Mouse (Mus musculus) bone marrow macrophage, adult 2 months (primary cell): ENCODE data around the gene Mapk8ip3.

Source experiments
- CTCF ChIP-seq: IDR thresholded peaks from 2 replicates; pipeline ENCODE4 v1.5.1; 2012; ENCODE audit warnings: low read depth, mild to moderate bottlenecking, low read length, moderate library complexity
- POLR2A ChIP-seq: IDR thresholded peaks from 2 replicates; pipeline ENCODE4 v1.6.1; 2012; ENCODE audit warnings: mild to moderate bottlenecking, low read depth, low read length, borderline replicate concordance

DNA sequence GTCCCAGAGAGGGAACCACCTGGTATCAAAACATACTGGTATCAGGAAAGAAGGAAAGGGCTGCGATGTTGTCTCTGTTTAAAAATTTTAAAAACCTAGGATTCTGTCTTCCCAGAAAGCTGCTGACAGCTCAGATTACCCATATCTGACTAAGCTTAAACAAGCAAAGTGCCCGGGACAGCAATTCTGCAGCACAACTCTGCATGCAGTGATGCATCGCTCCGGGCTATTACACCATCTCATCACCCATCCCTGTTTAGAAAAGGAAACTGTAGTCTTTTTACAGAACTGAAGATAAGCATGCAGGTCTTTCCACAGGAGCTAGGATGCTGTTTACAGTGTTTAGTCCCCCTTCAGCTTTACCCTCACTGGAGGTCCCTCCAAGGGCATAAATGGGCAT lies 1.9 kb downstream of the Mapk8ip3 start:
- TF ChIP-seq CTCF, result no peak
- TF ChIP-seq POLR2A, result no peak
